Mouse (Mus musculus): ENCODE results near the gene Socs4.

DNA sequence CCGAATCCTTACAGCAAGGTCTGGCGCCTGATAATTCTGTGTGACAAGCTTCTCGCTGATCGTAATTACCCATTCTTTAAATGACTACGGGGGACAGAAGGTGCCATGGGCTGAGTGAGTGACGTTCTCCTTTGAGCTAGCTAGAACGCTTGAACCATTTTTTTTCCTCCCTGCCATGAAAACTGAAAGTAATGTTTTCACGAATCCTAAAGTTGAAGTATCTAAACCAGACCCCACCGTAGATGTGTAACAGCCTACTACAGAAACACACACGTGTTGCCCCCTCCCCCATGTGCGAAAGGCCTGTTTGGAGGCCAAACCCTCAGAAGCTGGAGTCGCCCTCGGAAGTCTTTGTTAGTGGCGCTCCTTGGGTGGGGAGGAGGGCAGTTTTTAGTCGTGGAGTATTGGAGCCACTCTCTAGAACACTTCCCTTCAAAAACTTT is 22.1 kb downstream of the Socs4 start:
- TF ChIP-seq GATA1 (IDR thresholded peaks at IDR 0.05; ENCODE audit: borderline replicate concordance, low read length) (no peak), FLI1 (IDR thresholded peaks at IDR 0.05; ENCODE audit: low read length) (no peak)

Measured in megakaryocyte, embryonic 14.5 days (primary cell).